Mouse (Mus musculus) cerebellum, adult 2 months (tissue): ENCODE measurements around the gene Rgs10.

ENCODE experiments used
- CTCF ChIP-seq: fragments of 200-500 bp; IDR thresholded peaks from 2 replicates; pipeline ENCODE4 v1.5.1; 2011; ENCODE audit warnings: low read depth, mild to moderate bottlenecking, control low read depth, low read length, moderate library complexity, borderline replicate concordance; ENCODE audit not compliant: insufficient read depth
- POLR2A ChIP-seq: fragments of 200-500 bp; IDR thresholded peaks from 2 replicates; pipeline ENCODE4 v1.6.1; 2011; ENCODE audit warnings: low read length, control low read depth, borderline replicate concordance; ENCODE audit not compliant: insufficient read depth

DNA sequence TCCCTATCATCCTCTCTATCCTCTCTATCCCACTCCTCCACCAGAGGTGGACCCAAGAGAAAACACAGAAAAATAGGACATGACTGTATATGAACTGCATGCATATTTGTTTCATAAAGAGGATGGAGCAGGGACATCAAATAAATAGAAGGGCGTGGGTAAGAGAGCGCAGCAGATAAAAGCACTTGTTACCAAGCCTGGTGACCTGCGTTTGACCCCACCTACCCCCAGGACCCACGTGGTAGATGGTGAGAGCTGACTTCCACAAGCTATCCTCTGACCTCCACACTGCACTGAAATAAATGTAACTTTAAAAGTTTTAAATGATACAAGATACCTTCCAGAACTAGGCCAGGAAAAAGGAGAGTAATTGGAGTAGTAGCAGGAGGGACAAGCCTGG lies 24.8 kb downstream of the Rgs10 start:
- no peak for TF ChIP-seq POLR2A
- no peak for TF ChIP-seq CTCF
